Mouse (Mus musculus): Measurements from ENCODE around the gene Rrp7a.

DNA sequence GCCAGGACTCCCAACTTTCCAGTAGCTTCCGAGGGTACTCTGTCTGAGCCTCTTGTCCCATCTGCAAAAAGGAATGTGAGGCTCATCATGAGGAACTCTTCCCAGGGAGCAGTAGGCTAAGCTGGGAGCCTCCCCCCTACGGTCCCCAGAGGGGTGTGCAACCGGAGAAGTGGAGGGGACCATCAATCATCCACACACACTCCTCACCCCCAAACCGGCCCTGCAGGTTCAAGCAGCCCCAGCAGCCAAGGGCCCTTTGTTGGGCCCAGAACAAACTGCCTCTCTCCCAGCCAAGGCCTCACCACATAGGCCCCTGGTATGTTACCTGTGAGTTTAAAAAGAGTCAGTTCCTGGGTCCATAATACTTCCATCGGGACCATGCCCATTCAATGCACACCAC is 44.5 kb upstream of the Rrp7a start:
- TF ChIP-seq CTCF (IDR thresholded peaks at IDR 0.05; ENCODE audit: low read depth) (no peak), EP300 (optimal IDR thresholded peaks at IDR 0.05) (peak; percentile 29)

All from stomach, postnatal 0 days (tissue).